Mouse (Mus musculus) MEL (cell line): Measurements from ENCODE around the gene Far2. TPM values are rescaled to one million over a fixed set of nuclear protein-coding genes. Genes with fewer than 3 reads are reported as not detected.

Experiments
- DNase-seq: peaks from one replicate; pipeline ENCODE4 v3.0.0; 2011; ENCODE audit warnings: low read depth, low spot score
- H3K27ac ChIP-seq: 2 replicates; pipeline ENCODE4 v1.5.1; 2012; ENCODE audit warnings: low read depth, mild to moderate bottlenecking, control low read depth, low read length, moderate library complexity; ENCODE audit not compliant: control insufficient read depth
- H3K27me3 ChIP-seq, 2 experiments: fragments of 150-350 bp in 1 of 2; sonication (generic) in 1 of 2; 2 replicates each; pipeline ENCODE4 v1.6.1; 2012; ENCODE audit warnings: low read length in 2 of 2, mild to moderate bottlenecking in 2 of 2, improper control_type of control experiment in 1 of 2, moderate library complexity in 1 of 2; ENCODE audit not compliant: insufficient read depth in 2 of 2, control insufficient read depth in 1 of 2
- H3K36me3 ChIP-seq, 2 experiments: 2 replicates each; pipeline ENCODE4 v1.6.1; 2012 to 2014; ENCODE audit warnings: low read length in 2 of 2, improper control_type of control experiment in 1 of 2, inconsistent platforms in 1 of 2, mild to moderate bottlenecking in 1 of 2; ENCODE audit not compliant: insufficient read depth in 2 of 2, control insufficient read depth in 1 of 2
- H3K4me1 ChIP-seq, 2 experiments: fragments of 150-350 bp in 1 of 2; sonication (generic) in 1 of 2; 2 replicates each; pipeline ENCODE4 v1.6.1; 2012; ENCODE audit warnings: low read length in 2 of 2, improper control_type of control experiment in 1 of 2, mild to moderate bottlenecking in 1 of 2; ENCODE audit not compliant: insufficient read depth in 2 of 2, control insufficient read depth in 1 of 2
- H3K4me3 ChIP-seq, 2 experiments: fragments of 150-350 bp in 1 of 2; sonication (generic) in 1 of 2; 2 replicates each; pipeline ENCODE4 v1.5.1; 2012; ENCODE audit warnings: low read depth in 2 of 2, low read length in 2 of 2, mild to moderate bottlenecking in 2 of 2, moderate library complexity in 2 of 2, control low read depth in 1 of 2, improper control_type of control experiment in 1 of 2; ENCODE audit not compliant: control insufficient read depth in 1 of 2, insufficient read depth in 1 of 2
- H3K79me2 ChIP-seq: 2 replicates; pipeline ENCODE4 v1.6.1; 2012; ENCODE audit warnings: mild to moderate bottlenecking, low read length, moderate library complexity; ENCODE audit not compliant: control insufficient read depth, poor library complexity, insufficient read depth
- H3K9ac ChIP-seq: 2 replicates; pipeline ENCODE4 v1.6.1; 2012; ENCODE audit warnings: low read depth, mild to moderate bottlenecking, control low read depth, low read length, moderate library complexity; ENCODE audit not compliant: control insufficient read depth, poor library complexity, severe bottlenecking
- H3K9me3 ChIP-seq: fragments of 150-350 bp; sonication (generic); replicated peaks from 2 replicates; pipeline ENCODE4 v1.6.1; 2012; ENCODE audit warnings: mild to moderate bottlenecking, low read length, improper control_type of control experiment, moderate library complexity; ENCODE audit not compliant: insufficient read depth
- BHLHE40 ChIP-seq: IDR thresholded peaks from 2 replicates; pipeline ENCODE4 v1.6.1; 2012; ENCODE audit warnings: low read depth, mild to moderate bottlenecking, inconsistent platforms, low read length, improper control_type of control experiment, borderline replicate concordance
- CHD1 ChIP-seq: IDR thresholded peaks from 2 replicates; pipeline ENCODE4 v1.6.1; 2012; ENCODE audit warnings: low read depth, mild to moderate bottlenecking, inconsistent platforms, low read length, improper control_type of control experiment
- CTCF ChIP-seq, 3 experiments: IDR thresholded peaks in 2 of 3; conservative IDR thresholded peaks in 1 of 3; 2 replicates each; pipeline ENCODE4 v1.5.1; 2011 to 2012; ENCODE audit warnings: low read length in 3 of 3, low read depth in 2 of 3, mild to moderate bottlenecking in 2 of 3, improper control_type of control experiment in 1 of 3, inconsistent platforms in 1 of 3, mixed read lengths in 1 of 3, moderate library complexity in 1 of 3; ENCODE audit not compliant: control insufficient read depth in 1 of 3, insufficient read depth in 1 of 3, poor library complexity in 1 of 3, severe bottlenecking in 1 of 3
- ELF1 ChIP-seq: IDR thresholded peaks from 2 replicates; pipeline ENCODE4 v1.6.1; 2014; ENCODE audit warnings: low read depth, mild to moderate bottlenecking, inconsistent platforms, low read length, improper control_type of control experiment, moderate library complexity
- ETS1 ChIP-seq: IDR thresholded peaks from 2 replicates; pipeline ENCODE4 v1.6.1; 2012; ENCODE audit warnings: low read depth, mild to moderate bottlenecking, inconsistent platforms, low read length, improper control_type of control experiment, moderate library complexity
- GABPA ChIP-seq: IDR thresholded peaks from 2 replicates; pipeline ENCODE4 v1.6.1; 2012; ENCODE audit warnings: low read depth, mild to moderate bottlenecking, inconsistent platforms, low read length, improper control_type of control experiment, moderate library complexity
- GATA1 ChIP-seq: IDR thresholded peaks from 2 replicates; pipeline ENCODE4 v1.6.1; 2011; ENCODE audit warnings: low read depth, low read length, improper control_type of control experiment
- HCFC1 ChIP-seq: IDR thresholded peaks from 2 replicates; pipeline ENCODE4 v1.6.1; 2012; ENCODE audit warnings: low read depth, mild to moderate bottlenecking, inconsistent platforms, low read length, improper control_type of control experiment, moderate library complexity
- KAT2A ChIP-seq: conservative IDR thresholded peaks from 2 replicates; pipeline ENCODE4 v1.6.1; 2012; ENCODE audit warnings: low read depth, low read length, improper control_type of control experiment, inconsistent platforms
- MAFK ChIP-seq: IDR thresholded peaks from 2 replicates; pipeline ENCODE4 v1.6.1; 2011; ENCODE audit warnings: low read depth, mild to moderate bottlenecking, low read length, improper control_type of control experiment, borderline replicate concordance
- MAX ChIP-seq: IDR thresholded peaks from 2 replicates; pipeline ENCODE4 v1.6.1; 2011; ENCODE audit warnings: low read length, improper control_type of control experiment
- MAZ ChIP-seq: IDR thresholded peaks from 2 replicates; pipeline ENCODE4 v1.6.1; 2012; ENCODE audit warnings: low read depth, mild to moderate bottlenecking, inconsistent platforms, low read length, improper control_type of control experiment
- MYB ChIP-seq: IDR thresholded peaks from 2 replicates; pipeline ENCODE4 v1.6.1; 2011; ENCODE audit warnings: mild to moderate bottlenecking, low read depth, low read length, improper control_type of control experiment
- MYC ChIP-seq: IDR thresholded peaks from 2 replicates; pipeline ENCODE4 v1.6.1; 2011; ENCODE audit warnings: low read depth, mild to moderate bottlenecking, low read length, improper control_type of control experiment, moderate library complexity
- NELFE ChIP-seq: IDR thresholded peaks from 2 replicates; pipeline ENCODE4 v1.6.1; 2011; ENCODE audit warnings: low read depth, low read length, improper control_type of control experiment
- POLR2A ChIP-seq, 2 experiments: IDR thresholded peaks; 2 replicates each; pipeline ENCODE4 v1.6.1; 2011 to 2012; ENCODE audit warnings: low read length in 2 of 2, mild to moderate bottlenecking in 2 of 2, control low read depth in 1 of 2, improper control_type of control experiment in 1 of 2, low read depth in 1 of 2, moderate library complexity in 1 of 2; ENCODE audit not compliant: control insufficient read depth in 1 of 2, insufficient read depth in 1 of 2, poor library complexity in 1 of 2
- POLR2AphosphoS2 ChIP-seq: IDR thresholded peaks from 2 replicates; pipeline ENCODE4 v1.6.1; 2011; ENCODE audit warnings: low read length, improper control_type of control experiment
- POLR2AphosphoS5 ChIP-seq: IDR thresholded peaks from 2 replicates; pipeline ENCODE4 v1.6.1; 2012; ENCODE audit warnings: low read depth, borderline replicate concordance, mild to moderate bottlenecking, inconsistent platforms, low read length, moderate library complexity, mixed read lengths
- RCOR1 ChIP-seq: IDR thresholded peaks from 2 replicates; pipeline ENCODE4 v1.6.1; 2012; ENCODE audit warnings: low read depth, mild to moderate bottlenecking, inconsistent platforms, low read length, improper control_type of control experiment
- SIN3A ChIP-seq: IDR thresholded peaks from 2 replicates; pipeline ENCODE4 v1.6.1; 2012; ENCODE audit warnings: low read length, improper control_type of control experiment, inconsistent platforms
- SMC3 ChIP-seq: IDR thresholded peaks from 2 replicates; pipeline ENCODE4 v1.6.1; 2011; ENCODE audit warnings: low read depth, low read length, improper control_type of control experiment
- TAL1 ChIP-seq: IDR thresholded peaks from 2 replicates; pipeline ENCODE4 v1.6.1; 2012; ENCODE audit warnings: mild to moderate bottlenecking, inconsistent platforms, low read length, moderate library complexity, mixed read lengths
- USF2 ChIP-seq, 2 experiments: IDR thresholded peaks; 2 replicates each; pipeline ENCODE4 v1.6.1; 2011 to 2012; ENCODE audit warnings: improper control_type of control experiment in 2 of 2, low read length in 2 of 2, borderline replicate concordance in 1 of 2, inconsistent platforms in 1 of 2, low read depth in 1 of 2, mild to moderate bottlenecking in 1 of 2; ENCODE audit not compliant: insufficient read depth in 1 of 2
- ZKSCAN1 ChIP-seq: IDR thresholded peaks from 2 replicates; pipeline ENCODE4 v1.6.1; 2012; ENCODE audit warnings: low read depth, mild to moderate bottlenecking, inconsistent platforms, low read length, improper control_type of control experiment, moderate library complexity
- ZMIZ1 ChIP-seq: IDR thresholded peaks from 2 replicates; pipeline ENCODE4 v1.6.1; 2012; ENCODE audit warnings: low read depth, mild to moderate bottlenecking, inconsistent platforms, low read length, improper control_type of control experiment, moderate library complexity
- ZNF384 ChIP-seq: IDR thresholded peaks from 2 replicates; pipeline ENCODE4 v1.6.1; 2012; ENCODE audit warnings: low read depth, mild to moderate bottlenecking, inconsistent platforms, low read length, improper control_type of control experiment
- polyA plus RNA-seq, 2 experiments: library from polyadenylated mRNA; stranded (reverse) in 1 of 2; unstranded in 1 of 2; fragments of >175 nt in 1 of 2; fragments of >200 nt in 1 of 2; gene quantifications; 2 replicates each; pipeline versions ENCODE4 v1.2.1 to v1.2.4; 2012; ENCODE audit warnings: low replicate concordance in 2 of 2, low read depth in 1 of 2; ENCODE audit not compliant: insufficient read length in 2 of 2, insufficient read depth in 1 of 2, missing spikeins in 1 of 2
- total RNA-seq: library from RNA; depleted of rRNA; stranded (reverse); fragments of 300-350 nt; gene quantifications from 2 replicates; pipeline ENCODE4 v1.2.3, GENCODE M21; 2012; rRNA removed

Far2 gene
- 0.81 and 1.3 TPM in 2 replicates for total RNA-seq
- polyA plus RNA-seq = 1 to 10 TPM in 1 of 2 experiments, not detected in 1; 2.8 TPM

DNA sequence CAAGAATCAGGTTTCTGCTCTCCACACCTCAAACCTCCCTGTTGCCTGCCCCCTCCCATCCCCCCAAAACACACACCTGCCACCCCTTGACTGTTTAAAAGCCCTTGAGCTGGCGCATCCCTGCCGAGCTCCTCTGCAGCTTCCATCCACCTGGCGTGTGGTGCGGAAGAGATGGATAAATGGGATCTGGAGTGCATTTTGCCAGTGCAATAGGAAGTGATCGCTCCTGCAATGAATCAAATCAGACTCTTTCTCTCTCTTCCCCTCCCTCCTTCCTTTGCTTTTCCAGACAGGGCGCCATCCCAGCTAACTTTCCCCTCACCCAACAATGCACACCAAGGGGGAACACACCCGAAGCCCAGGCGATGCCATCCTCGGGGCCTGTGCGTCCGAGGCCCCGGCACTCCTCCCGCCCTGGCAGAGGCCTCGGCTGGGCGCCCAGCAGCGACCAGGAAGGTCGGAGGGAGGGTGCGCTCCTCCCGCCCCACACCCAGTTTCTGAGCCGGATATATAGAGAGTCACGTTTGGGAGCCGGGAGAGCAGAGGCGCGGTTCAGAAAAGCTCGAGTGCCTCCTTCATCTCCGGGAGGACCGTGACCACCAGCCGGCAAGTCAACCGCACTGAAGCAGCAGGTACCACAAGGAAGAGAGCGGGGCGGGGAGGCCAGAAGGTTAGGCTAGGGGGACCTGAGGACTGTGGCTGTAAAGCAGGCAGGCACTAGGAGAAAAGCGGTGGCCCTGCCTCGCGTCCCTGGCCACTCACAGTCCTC, at the start of gene Far2:
TSS of gene Far2 (plus strand) at position 379 of the 769 bp plus-strand sequence.
- Histone ChIP-seq H3K27ac (no peak within 1 kb of the TSS), H3K27me3 (no peaks in the 10 kb centered on the region), H3K4me1 (no peaks in the 10 kb centered on the region), H3K4me3 (no peak within 1 kb of the TSS), H3K79me2 (no peaks in the 10 kb centered on the region), H3K36me3 (no peaks in the 10 kb centered on the region), H3K9ac (no peak within 1 kb of the TSS), H3K9me3 (no peaks in the 10 kb centered on the region)
- DNase-seq = no peak
- no peak for TF ChIP-seq NELFE
- no peak for TF ChIP-seq KAT2A
- TF ChIP-seq SIN3A = no peak
- no peak for TF ChIP-seq MAX
- no peak for TF ChIP-seq POLR2AphosphoS2
- no peak for TF ChIP-seq SMC3
- no peak for TF ChIP-seq USF2 (IDR thresholded peaks at IDR 0.05; ENCODE audit: borderline replicate concordance in 1 of 2, insufficient read depth in 1 of 2, low read depth in 1 of 2, low read length in 2 of 2)
- no peak for TF ChIP-seq TAL1
- TF ChIP-seq MAFK = no peak
- no peak for TF ChIP-seq ZKSCAN1
- TF ChIP-seq RCOR1 = no peak
- no peak for TF ChIP-seq MYC
- no peak for TF ChIP-seq BHLHE40

DNA sequence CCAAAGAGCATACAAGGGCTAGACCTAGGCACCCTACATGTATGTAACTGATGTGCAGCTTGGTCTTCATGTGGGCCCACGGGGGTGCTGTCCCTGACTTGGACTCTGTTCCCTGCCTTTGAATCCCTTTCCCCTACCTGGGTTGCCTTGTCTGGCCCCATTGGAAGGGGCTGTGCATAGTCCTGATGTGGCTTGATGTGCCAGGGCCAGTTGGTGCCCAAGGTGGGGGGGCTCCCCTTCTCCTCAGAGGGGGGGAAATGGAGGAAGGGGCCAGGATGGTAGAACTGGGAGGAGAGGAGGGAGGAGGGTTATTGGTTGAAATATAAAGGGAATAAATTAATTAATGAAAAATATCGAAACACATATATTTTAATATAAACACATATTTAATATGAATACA, 46.6 kb upstream of the Far2 start:
- Histone ChIP-seq H3K4me3 (no peak overlapping the region), H3K4me1 (no peaks in the 10 kb centered on the region), H3K79me2 (no peaks in the 10 kb centered on the region), H3K9me3 (no peaks in the 10 kb centered on the region), H3K27me3 (no peaks in the 10 kb centered on the region), H3K9ac (no peak overlapping the region), H3K27ac (no peak overlapping the region), H3K36me3 (no peaks in the 10 kb centered on the region)
- DNase-seq = no peak
- TF ChIP-seq POLR2A (IDR thresholded peaks at IDR 0.05; ENCODE audit: control insufficient read depth in 1 of 2, insufficient read depth in 1 of 2, low read depth in 1 of 2, low read length in 2 of 2, poor library complexity in 1 of 2) (no peak), POLR2AphosphoS5 (no peak), MAZ (no peak), ZNF384 (no peak), MAX (no peak), MAFK (no peak), CHD1 (no peak), GABPA (no peak), HCFC1 (no peak), MYB (no peak), ETS1 (no peak), SMC3 (no peak), ELF1 (no peak), ZMIZ1 (no peak), NELFE (no peak), GATA1 (no peak), POLR2AphosphoS2 (no peak), CTCF (IDR thresholded peaks at IDR 0.05 in 2 of 3, conservative IDR thresholded peaks at IDR 0.05 in 1 of 3; ENCODE audit: control insufficient read depth in 1 of 3, insufficient read depth in 1 of 3, low read depth in 2 of 3, low read length in 3 of 3, poor library complexity in 1 of 3, severe bottlenecking in 1 of 3) (no peak), RCOR1 (no peak), USF2 (IDR thresholded peaks at IDR 0.05; ENCODE audit: borderline replicate concordance in 1 of 2, insufficient read depth in 1 of 2, low read depth in 1 of 2, low read length in 2 of 2) (no peak)
